Mouse (Mus musculus): ENCODE data around the gene Zfp169. TPM values are rescaled to one million over a fixed set of nuclear protein-coding genes. Genes with fewer than 3 reads are reported as not detected.
"Not testable (repeated sequence)": the region's sequence is repeated elsewhere in the genome, so short reads cannot be mapped to it uniquely, and the experiment has no call there.

The Zfp169 gene
- polyA plus RNA-seq, 1 experiment from 2014 or later, result 6.0 TPM

DNA sequence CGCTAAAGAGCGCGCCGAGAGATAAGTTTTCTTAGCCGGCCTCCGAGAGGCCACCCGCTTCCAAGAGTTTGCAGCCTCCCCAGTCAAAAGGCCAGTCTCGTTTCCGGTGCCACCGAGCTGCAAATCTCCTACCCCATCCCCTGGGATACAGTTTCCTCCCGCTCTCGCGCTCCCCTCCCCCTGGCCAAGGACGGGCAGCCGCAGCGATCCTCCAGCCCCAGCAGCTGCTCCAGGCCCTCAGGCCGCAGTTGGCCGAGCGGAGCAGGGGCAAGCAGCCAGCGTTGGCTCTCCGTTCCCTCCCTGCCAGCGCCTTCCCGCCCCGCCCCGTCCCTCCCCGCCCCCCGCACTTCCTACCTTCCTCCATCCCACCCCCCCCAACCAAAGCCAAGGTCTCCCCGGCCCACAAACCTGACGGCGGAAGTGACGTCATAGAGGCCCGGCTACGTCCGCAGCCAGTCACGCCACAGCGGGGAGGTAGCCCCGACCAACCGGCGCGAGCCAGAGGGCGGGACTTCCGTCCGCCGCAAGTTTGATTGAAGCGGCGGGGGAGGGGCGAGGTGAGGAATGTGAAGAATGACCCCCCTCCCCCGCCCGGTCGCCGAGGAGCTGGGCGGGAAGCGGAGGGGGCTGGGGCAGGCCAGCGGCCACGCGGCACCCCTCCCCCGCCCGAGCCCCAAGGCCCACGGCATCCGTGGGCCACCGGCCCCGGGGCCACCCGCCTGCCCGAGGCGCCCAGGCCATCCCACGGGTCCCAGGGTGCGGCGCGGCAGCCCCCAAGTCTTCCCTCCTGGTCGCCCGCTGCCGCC lies 32.4 kb upstream of the Zfp169 start:
- H3K4me3 ChIP-seq, result peak overlapping the region; percentile 83
- H3K36me3 ChIP-seq, result no peaks in the 10 kb centered on the region
- no peaks in the 10 kb centered on the region for H3K9me3 ChIP-seq
- H3K9ac ChIP-seq, result peak overlapping the region; percentile 98
- peak overlapping the region; percentile 100 for H3K27ac ChIP-seq
- H3K4me1 ChIP-seq, result peaks cover 26% of the 10 kb centered on the region
- ATAC-seq (ENCODE audit: insufficient number of reproducible peaks, insufficient read depth, low FRiP score, low TSS enrichment, low read depth), result peak; percentile 86
- peak overlapping the region; percentile 66 for H3K4me2 ChIP-seq
- under 1% methylated on average over 62 of the region's 72 CpGs for WGBS
- H3K27me3 ChIP-seq, result no peaks in the 10 kb centered on the region

GRCm38 (mm10) chr13:48544867-48545266 lies 31.6 kb upstream of the Zfp169 start:
- peak overlapping the region; percentile 90 for H3K9ac ChIP-seq
- WGBS, result 36% methylated on average over 4 of the region's 4 CpGs
- H3K27ac ChIP-seq, result no peak overlapping the region
- no peak for ATAC-seq (ENCODE audit: insufficient number of reproducible peaks, insufficient read depth, low FRiP score, low TSS enrichment, low read depth)
- no peaks in the 10 kb centered on the region for H3K36me3 ChIP-seq
- no peaks in the 10 kb centered on the region for H3K9me3 ChIP-seq
- H3K4me2 ChIP-seq, result peak overlapping the region; percentile 66
- no peaks in the 10 kb centered on the region for H3K27me3 ChIP-seq
- H3K4me1 ChIP-seq, result peaks cover 33% of the 10 kb centered on the region
- peak overlapping the region; percentile 83 for H3K4me3 ChIP-seq

GRCm38 (mm10) chr13:48544391-48544790 lies 31.1 kb upstream of the Zfp169 start:
- Histone ChIP-seq H3K27me3 (no peaks in the 10 kb centered on the region), H3K4me3 (peak overlapping the region; percentile 83), H3K27ac (no peak overlapping the region), H3K36me3 (no peaks in the 10 kb centered on the region), H3K9ac (no peak overlapping the region), H3K4me1 (peaks cover 36% of the 10 kb centered on the region), H3K9me3 (no peaks in the 10 kb centered on the region), H3K4me2 (peak overlapping the region; percentile 66)
- ATAC-seq (ENCODE audit: insufficient number of reproducible peaks, insufficient read depth, low FRiP score, low TSS enrichment, low read depth), result no peak

GRCm38 (mm10) chr13:48540488-48540887 lies 27.2 kb upstream of the Zfp169 start:
- peaks cover 34% of the 10 kb centered on the region for H3K4me1 ChIP-seq
- WGBS, result 62% methylated on average over 1 of the region's 1 CpGs
- ATAC-seq (ENCODE audit: insufficient number of reproducible peaks, insufficient read depth, low FRiP score, low TSS enrichment, low read depth), result no peak
- H3K36me3 ChIP-seq, result peaks cover 21% of the 10 kb centered on the region
- no peak overlapping the region for H3K9ac ChIP-seq
- no peaks in the 10 kb centered on the region for H3K27me3 ChIP-seq
- no peak overlapping the region for H3K27ac ChIP-seq
- no peaks in the 10 kb centered on the region for H3K9me3 ChIP-seq
- H3K4me3 ChIP-seq, result no peak overlapping the region
- H3K4me2 ChIP-seq, result peak overlapping the region; percentile 12

DNA sequence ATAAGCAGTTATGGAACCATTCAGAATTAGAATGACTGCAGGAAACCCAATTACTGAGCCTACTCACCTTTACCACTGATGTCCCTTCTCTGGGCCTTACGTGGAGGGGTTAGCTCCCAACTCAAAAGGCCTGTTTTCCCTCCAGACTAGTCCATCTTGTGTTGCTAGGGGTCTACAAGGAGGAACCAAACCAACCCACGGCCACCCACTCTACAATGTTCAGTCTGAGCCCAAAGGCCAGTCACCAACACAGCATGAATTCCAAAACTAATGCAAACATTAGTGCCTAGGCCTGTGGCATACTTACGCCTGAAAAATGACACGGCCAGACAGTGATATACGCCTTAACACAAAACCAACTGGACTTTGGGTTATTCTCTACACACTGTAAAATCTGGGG lies 20.2 kb upstream of the Zfp169 start:
- no peaks in the 10 kb centered on the region for H3K4me1 ChIP-seq
- H3K9me3 ChIP-seq, result no peaks in the 10 kb centered on the region
- H3K27ac ChIP-seq, result no peak overlapping the region
- WGBS, result 88% methylated on average over 5 of the region's 5 CpGs
- H3K36me3 ChIP-seq, result peaks cover 32% of the 10 kb centered on the region
- no peak overlapping the region for H3K9ac ChIP-seq
- H3K4me2 ChIP-seq, result no peak overlapping the region
- no peak for ATAC-seq (ENCODE audit: insufficient number of reproducible peaks, insufficient read depth, low FRiP score, low TSS enrichment, low read depth)
- H3K27me3 ChIP-seq, result no peaks in the 10 kb centered on the region
- H3K4me3 ChIP-seq, result no peak overlapping the region

DNA sequence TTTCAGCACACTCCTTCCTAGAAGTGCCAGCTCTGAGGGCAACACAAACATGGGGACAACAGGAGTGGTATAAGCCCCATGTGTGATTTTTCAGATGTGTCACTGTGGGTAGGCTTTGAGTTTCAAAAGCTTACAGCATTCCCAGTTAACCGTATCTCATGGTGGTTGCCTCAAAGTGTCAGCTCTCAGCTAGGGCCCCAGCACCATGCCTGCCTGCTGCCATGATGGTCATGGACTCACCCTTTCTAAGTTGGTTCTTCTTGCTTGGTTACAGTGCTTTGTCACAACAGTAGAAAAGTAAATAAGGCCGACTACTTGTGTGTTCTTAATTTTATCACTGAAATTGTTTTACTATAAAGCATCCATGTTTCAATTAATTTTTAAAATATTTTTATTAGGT lies 18.2 kb upstream of the Zfp169 start:
- no peak overlapping the region for H3K9ac ChIP-seq
- no peak overlapping the region for H3K4me2 ChIP-seq
- H3K4me3 ChIP-seq, result no peak overlapping the region
- peaks cover 17% of the 10 kb centered on the region; the same call in 1 of the 2 replicates for H3K36me3 ChIP-seq
- H3K27ac ChIP-seq, result no peak overlapping the region
- H3K27me3 ChIP-seq, result no peaks in the 10 kb centered on the region
- H3K4me1 ChIP-seq, result 0 out of 2 replicates have a peak, but pooled peaks cover 3% of the 10 kb centered on the region
- ATAC-seq (ENCODE audit: insufficient number of reproducible peaks, insufficient read depth, low FRiP score, low TSS enrichment, low read depth), result no peak
- WGBS, result 74% methylated on average over 2 of the region's 2 CpGs
- H3K9me3 ChIP-seq, result no peaks in the 10 kb centered on the region

- ATAC-seq (ENCODE audit: insufficient number of reproducible peaks, insufficient read depth, low FRiP score, low TSS enrichment, low read depth), result no peak
- Histone ChIP-seq H3K4me2 (no peak overlapping the region), H3K9ac (no peak overlapping the region)
Measured at GRCm38 (mm10) chr13:48530685-48531084, 17.4 kb upstream of the Zfp169 start.

DNA sequence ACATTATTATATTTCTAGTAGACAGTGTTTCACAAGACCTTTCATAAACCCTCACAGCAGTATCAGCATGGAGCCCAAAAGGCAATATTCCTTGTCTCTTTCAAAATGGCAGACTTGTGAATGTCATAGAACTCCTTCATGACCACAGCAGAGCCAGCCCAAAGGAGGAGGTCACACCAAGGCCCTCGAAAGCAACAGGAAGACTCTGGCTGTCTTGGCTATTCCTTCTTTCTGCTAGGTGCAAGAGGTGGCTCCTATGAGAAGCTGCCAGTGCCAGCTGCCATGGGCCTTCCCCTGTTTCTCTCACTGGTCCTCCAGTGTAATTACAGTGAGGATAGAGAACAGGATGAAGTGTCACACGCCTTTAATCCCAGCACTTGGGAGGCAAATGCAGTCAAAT lies 15.8 kb upstream of the Zfp169 start:
- Histone ChIP-seq H3K9ac (no peak overlapping the region), H3K4me3 (no peak overlapping the region), H3K4me1 (0 out of 2 replicates have a peak, but pooled peaks cover 3% of the 10 kb centered on the region), H3K4me2 (no peak overlapping the region), H3K27me3 (no peaks in the 10 kb centered on the region), H3K27ac (no peak overlapping the region), H3K9me3 (no peaks in the 10 kb centered on the region), H3K36me3 (0 out of 2 replicates have a peak, but pooled peaks cover under 1% of the 10 kb centered on the region)
- WGBS, result 43% methylated on average over 2 of the region's 2 CpGs
- ATAC-seq (ENCODE audit: insufficient number of reproducible peaks, insufficient read depth, low FRiP score, low TSS enrichment, low read depth), result no peak

More at GRCm38 (mm10) chr13:48530685-48531084, 17.4 kb upstream of the Zfp169 start:
- Histone ChIP-seq H3K9me3 (no peaks in the 10 kb centered on the region), H3K36me3 (peaks cover 12% of the 10 kb centered on the region; the same call in 1 of the 2 replicates), H3K4me3 (no peak overlapping the region), H3K27ac (no peak overlapping the region), H3K27me3 (no peaks in the 10 kb centered on the region), H3K4me1 (0 out of 2 replicates have a peak, but pooled peaks cover 3% of the 10 kb centered on the region)
- 74% methylated on average over 2 of the region's 2 CpGs for WGBS

GRCm38 (mm10) chr13:48528123-48528871 lies 15.0 kb upstream of the Zfp169 start:
- Histone ChIP-seq H3K4me1 (0 out of 2 replicates have a peak, but pooled peaks cover 3% of the 10 kb centered on the region), H3K9me3 (no peaks in the 10 kb centered on the region), H3K4me2 (no peak overlapping the region), H3K27me3 (no peaks in the 10 kb centered on the region), H3K27ac (no peak overlapping the region), H3K36me3 (no peaks in the 10 kb centered on the region), H3K9ac (no peak overlapping the region), H3K4me3 (no peak overlapping the region)
- ATAC-seq (ENCODE audit: insufficient number of reproducible peaks, insufficient read depth, low FRiP score, low TSS enrichment, low read depth), result no peak
- 53% methylated on average over 15 of the region's 15 CpGs for WGBS

DNA sequence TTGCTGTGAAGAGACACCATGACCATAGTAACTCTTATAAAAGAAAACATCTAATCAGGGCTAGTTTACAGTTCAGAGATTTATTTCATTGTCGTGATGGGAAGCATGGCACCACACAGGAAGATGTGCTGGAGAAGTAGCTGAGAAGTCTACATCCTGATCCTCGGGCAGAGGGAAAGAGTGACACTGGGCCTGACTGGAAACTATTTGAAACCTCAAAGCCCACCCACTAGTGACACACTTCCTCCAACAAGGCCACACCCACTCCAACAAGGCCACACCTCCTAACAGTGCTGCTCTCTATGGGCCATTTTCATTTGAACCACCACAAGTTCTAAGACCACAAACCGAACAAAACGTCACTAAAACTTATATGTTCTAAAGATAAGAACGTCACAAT lies 12.5 kb upstream of the Zfp169 start:
- H3K4me3 ChIP-seq, result no peak overlapping the region
- no peaks in the 10 kb centered on the region for H3K36me3 ChIP-seq
- H3K9me3 ChIP-seq, result no peaks in the 10 kb centered on the region
- ATAC-seq (ENCODE audit: insufficient number of reproducible peaks, insufficient read depth, low FRiP score, low TSS enrichment, low read depth), result no peak
- no peaks in the 10 kb centered on the region for H3K27me3 ChIP-seq
- H3K4me2 ChIP-seq, result no peak overlapping the region
- H3K4me1 ChIP-seq, result 0 out of 2 replicates have a peak, but pooled peaks cover 3% of the 10 kb centered on the region
- H3K9ac ChIP-seq, result no peak overlapping the region
- WGBS, result 70% methylated on average over 5 of the region's 5 CpGs
- no peak overlapping the region for H3K27ac ChIP-seq

DNA sequence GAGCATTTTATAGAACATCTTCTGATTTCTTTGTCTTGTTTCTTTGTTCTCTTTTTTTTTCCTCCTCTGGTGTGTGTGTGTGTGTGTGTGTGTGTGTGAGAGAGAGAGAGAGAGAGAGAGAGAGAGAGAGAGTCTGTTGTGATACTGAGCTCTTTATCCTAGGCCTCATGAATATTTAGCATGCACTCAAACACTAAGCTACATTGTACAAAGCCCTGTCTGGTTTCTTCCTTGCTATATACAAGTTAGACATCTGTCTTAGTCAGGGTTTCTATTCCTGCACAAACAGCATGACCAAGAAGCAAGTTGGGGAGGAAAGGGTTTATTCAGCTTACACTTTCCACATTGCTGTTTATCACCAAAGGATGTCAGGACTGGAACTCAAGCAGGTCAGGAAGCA lies 5.9 kb upstream of the Zfp169 start:
- H3K4me1 ChIP-seq; H3K9ac ChIP-seq; H3K36me3 ChIP-seq; H3K4me2 ChIP-seq; H3K27ac ChIP-seq; H3K4me3 ChIP-seq; H3K27me3 ChIP-seq; H3K9me3 ChIP-seq; ATAC-seq (ENCODE audit: insufficient number of reproducible peaks, insufficient read depth, low FRiP score, low TSS enrichment, low read depth): not testable (repeated sequence)

DNA sequence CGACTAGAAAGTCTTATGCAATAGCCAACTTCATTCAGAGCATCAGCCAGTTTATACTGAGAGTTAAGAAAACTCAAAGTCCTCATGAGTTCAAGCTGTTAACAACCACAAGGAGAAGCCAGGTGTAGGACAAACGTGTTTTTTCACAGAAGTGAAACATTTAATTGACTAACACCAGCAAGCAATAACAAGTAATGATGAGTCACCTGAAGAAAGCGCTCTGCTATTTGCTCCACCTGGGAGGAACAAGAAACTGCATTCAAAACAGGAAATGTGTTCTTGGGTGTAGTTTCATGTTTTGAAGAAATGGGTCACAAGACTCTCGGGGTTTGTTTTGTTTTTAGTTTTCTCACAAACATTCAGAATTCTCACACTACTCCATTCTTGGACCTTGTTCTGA lies 2.6 kb upstream of the Zfp169 start:
- Histone ChIP-seq H3K27me3 (no peaks in the 10 kb centered on the region), H3K9ac (no peak overlapping the region), H3K36me3 (no peaks in the 10 kb centered on the region), H3K4me2 (no peak overlapping the region), H3K4me3 (no peak overlapping the region), H3K27ac (no peak overlapping the region), H3K4me1 (peaks cover 9% of the 10 kb centered on the region), H3K9me3 (0 out of 2 replicates have a peak, but pooled peaks cover 4% of the 10 kb centered on the region)
- WGBS, result 85% methylated on average over 4 of the region's 4 CpGs
- ATAC-seq (ENCODE audit: insufficient number of reproducible peaks, insufficient read depth, low FRiP score, low TSS enrichment, low read depth), result no peak

Data from embryonic facial prominence, embryonic 13.5 days (tissue).